Mouse (Mus musculus) embryonic facial prominence, embryonic 14.5 days (tissue): ENCODE results near the gene Bsn. TPM values are rescaled to one million over a fixed set of nuclear protein-coding genes. Genes with fewer than 3 reads are reported as not detected.

Experiments
- ATAC-seq: fragments of 200-750 bp; cut with Nextera tagmentation; 2 replicates; pipeline ENCODE4 v1.8.0; 2017; ENCODE audit warnings: low read depth, moderate number of reproducible peaks, moderate TSS enrichment
- DNase-seq: peaks from one replicate; pipeline ENCODE4 v3.0.0-alpha.2; 2015; ENCODE audit warnings: low spot score
- H3K27ac ChIP-seq: fragments of 300-500 bp; sonication (generic); replicated peaks from 2 replicates; pipeline ENCODE4 v1.5.1; 2014; ENCODE audit warnings: low read depth, mild to moderate bottlenecking, low read length, moderate library complexity
- H3K27me3 ChIP-seq: fragments of 300-500 bp; sonication (generic); replicated peaks from 2 replicates; pipeline ENCODE4 v1.6.1; 2014; ENCODE audit warnings: low read length; ENCODE audit not compliant: control insufficient read depth, insufficient read depth
- H3K36me3 ChIP-seq: fragments of 300-500 bp; sonication (generic); 2 replicates; pipeline ENCODE4 v1.6.1; 2014; ENCODE audit warnings: low read length, mixed read lengths; ENCODE audit not compliant: control insufficient read depth, insufficient read depth
- H3K4me1 ChIP-seq: fragments of 300-500 bp; sonication (generic); 2 replicates; pipeline ENCODE4 v1.6.1; 2014; ENCODE audit warnings: antibody characterized with exemption, low read length; ENCODE audit not compliant: control insufficient read depth, insufficient read depth
- H3K4me2 ChIP-seq: fragments of 300-500 bp; sonication (generic); 2 replicates; pipeline ENCODE4 v1.6.1; 2014; ENCODE audit warnings: low read depth, mild to moderate bottlenecking, low read length, moderate library complexity, mixed read lengths
- H3K4me3 ChIP-seq: fragments of 300-500 bp; sonication (generic); 2 replicates; pipeline ENCODE4 v1.5.1; 2014; ENCODE audit warnings: low read depth, mild to moderate bottlenecking, low read length
- H3K9ac ChIP-seq: fragments of 300-500 bp; sonication (generic); 2 replicates; pipeline ENCODE4 v1.6.1; 2014; ENCODE audit warnings: low read depth, mild to moderate bottlenecking, low read length, moderate library complexity, mixed read lengths
- H3K9me3 ChIP-seq: fragments of 300-500 bp; sonication (generic); 2 replicates; pipeline ENCODE4 v1.6.1; 2016; ENCODE audit warnings: low read length; ENCODE audit not compliant: control insufficient read depth
- whole genome bisulfite sequencing: fragments of 180-500 bp; shearing (Covaris S2); extraction: QIAGEN DNeasy Blood & Tissue Kit; methylation state at CpG from one replicate; pipeline ENCODE4 v1.1.7; 2014; 5-methylcytosine and 5-hydroxymethylcytosine counted together
- polyA plus RNA-seq: library from polyadenylated mRNA; unstranded; fragments of >200 nt; fragmentation: Nextera tagmentation; extraction: Ambion mirVana; gene quantifications from 2 replicates; pipeline ENCODE4 v1.2.1, GENCODE M21; 2014

The Bsn gene
- polyA plus RNA-seq, 1 experiment from 2014 or later = 1.1 TPM

DNA sequence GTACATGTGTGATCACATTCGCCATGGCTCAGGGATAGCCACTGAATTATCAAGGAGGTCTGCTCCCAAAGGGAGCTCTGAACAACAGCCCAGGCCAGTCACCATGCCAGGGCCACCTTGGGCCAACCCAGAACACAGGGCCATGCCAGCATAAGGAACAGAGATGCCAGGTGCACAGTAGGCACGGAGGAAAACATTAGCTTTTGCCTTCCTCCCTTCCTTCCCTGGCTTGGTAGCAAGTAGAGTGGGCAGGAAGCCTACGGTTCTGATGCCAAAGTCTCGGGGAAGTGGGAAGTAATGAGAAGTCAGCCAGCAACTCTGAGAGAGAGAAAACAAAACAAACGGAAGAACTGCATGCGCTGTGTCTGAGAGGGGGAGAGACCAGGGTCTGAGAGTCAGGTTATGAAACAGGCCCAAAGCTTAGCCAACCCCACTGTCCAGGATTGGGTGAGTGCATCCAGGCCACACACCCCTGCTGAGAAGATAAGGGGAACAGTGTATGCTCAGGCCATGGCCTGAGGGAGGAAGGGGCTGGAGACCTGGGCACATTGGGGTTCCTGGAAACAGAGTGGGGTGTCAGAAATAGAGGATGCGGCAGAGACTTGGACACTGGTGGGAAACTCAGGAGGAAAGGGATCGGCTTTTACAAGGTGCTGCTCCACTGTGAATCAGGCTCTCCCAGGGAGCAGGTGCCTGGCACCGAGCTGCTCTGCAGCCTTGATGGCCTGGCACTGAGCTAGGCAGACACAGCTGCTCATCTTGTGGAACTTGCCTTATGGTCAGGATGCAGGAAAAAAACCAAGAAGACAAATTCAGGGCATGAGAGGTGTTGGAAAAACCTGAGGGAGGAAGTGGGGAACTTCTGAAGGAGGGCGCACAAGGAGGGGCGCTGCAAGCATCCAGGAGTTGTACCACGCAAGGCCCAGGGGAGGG lies 36.4 kb downstream of the Bsn start:
- WGBS = 82% methylated on average over 12 of the region's 12 CpGs
- no peaks in the 10 kb centered on the region for H3K27me3 ChIP-seq
- 0 out of 2 replicates have a peak, but pooled peaks cover 4% of the 10 kb centered on the region for H3K9me3 ChIP-seq
- DNase-seq (no peak), ATAC-seq (no peak)
- H3K27ac ChIP-seq = no peak overlapping the region
- no peak overlapping the region for H3K4me2 ChIP-seq
- no peak overlapping the region for H3K9ac ChIP-seq
- H3K4me1 ChIP-seq = no peaks in the 10 kb centered on the region
- no peaks in the 10 kb centered on the region for H3K36me3 ChIP-seq
- H3K4me3 ChIP-seq = no peak overlapping the region

DNA sequence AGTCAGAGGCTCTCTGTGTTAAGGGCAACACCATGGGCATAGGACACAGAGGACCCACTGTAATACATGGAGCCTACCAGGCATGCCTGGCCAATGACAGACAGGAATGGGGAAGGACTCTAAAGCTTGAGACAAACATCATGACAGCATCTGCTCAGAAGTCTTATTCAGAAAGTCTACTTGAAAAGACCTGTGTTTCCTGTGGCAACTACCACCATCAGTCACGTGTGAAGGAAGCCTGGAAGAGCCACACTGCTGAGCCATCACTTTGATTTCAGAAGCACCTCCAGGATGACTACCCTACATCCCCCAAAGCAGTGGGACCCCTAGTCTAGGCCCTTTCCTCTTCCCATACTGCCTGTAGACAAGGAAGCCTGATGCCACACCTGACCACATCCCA lies 39.7 kb downstream of the Bsn start:
- H3K9me3 ChIP-seq = 0 out of 2 replicates have a peak, but pooled peaks cover 4% of the 10 kb centered on the region
- no peak overlapping the region for H3K4me3 ChIP-seq
- no peak for DNase-seq
- no peak for ATAC-seq
- WGBS = 63% methylated on average over 1 of the region's 1 CpGs
- no peak overlapping the region for H3K27ac ChIP-seq
- no peak overlapping the region for H3K4me2 ChIP-seq
- no peaks in the 10 kb centered on the region for H3K27me3 ChIP-seq
- no peaks in the 10 kb centered on the region for H3K4me1 ChIP-seq
- H3K9ac ChIP-seq = no peak overlapping the region
- H3K36me3 ChIP-seq = no peaks in the 10 kb centered on the region

DNA sequence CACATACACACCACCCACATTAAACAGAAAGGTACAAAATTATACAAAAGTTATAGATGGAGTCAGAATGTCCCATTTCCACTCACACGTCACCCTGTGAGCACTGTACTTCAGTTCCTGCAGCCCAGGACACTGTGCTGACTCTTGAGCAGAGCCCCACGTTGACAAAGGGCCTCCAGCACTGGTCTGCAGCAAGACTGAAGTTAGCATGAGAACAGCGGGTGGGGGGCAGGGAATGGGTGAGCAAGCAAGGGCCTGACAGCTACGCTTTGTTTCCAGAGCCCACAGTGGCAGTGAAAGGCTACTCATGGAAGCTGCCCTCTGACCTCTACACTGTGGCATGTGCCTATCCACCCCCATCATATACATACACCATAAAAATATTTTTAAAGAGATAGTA lies 40.4 kb downstream of the Bsn start:
- no peak overlapping the region for H3K27ac ChIP-seq
- no peaks in the 10 kb centered on the region for H3K4me1 ChIP-seq
- no peak for ATAC-seq
- H3K4me3 ChIP-seq = no peak overlapping the region
- 0 out of 2 replicates have a peak, but pooled peaks cover 4% of the 10 kb centered on the region for H3K9me3 ChIP-seq
- 29% methylated on average over 4 of the region's 4 CpGs for WGBS
- no peaks in the 10 kb centered on the region for H3K27me3 ChIP-seq
- DNase-seq = no peak
- H3K36me3 ChIP-seq = no peaks in the 10 kb centered on the region
- H3K9ac ChIP-seq = no peak overlapping the region
- H3K4me2 ChIP-seq = no peak overlapping the region

GRCm38 (mm10) chr9:108147606-108148005 lies 42.6 kb downstream of the Bsn start:
- H3K9ac ChIP-seq = no peak overlapping the region
- 70% methylated on average over 5 of the region's 5 CpGs for WGBS
- no peak for ATAC-seq

DNA sequence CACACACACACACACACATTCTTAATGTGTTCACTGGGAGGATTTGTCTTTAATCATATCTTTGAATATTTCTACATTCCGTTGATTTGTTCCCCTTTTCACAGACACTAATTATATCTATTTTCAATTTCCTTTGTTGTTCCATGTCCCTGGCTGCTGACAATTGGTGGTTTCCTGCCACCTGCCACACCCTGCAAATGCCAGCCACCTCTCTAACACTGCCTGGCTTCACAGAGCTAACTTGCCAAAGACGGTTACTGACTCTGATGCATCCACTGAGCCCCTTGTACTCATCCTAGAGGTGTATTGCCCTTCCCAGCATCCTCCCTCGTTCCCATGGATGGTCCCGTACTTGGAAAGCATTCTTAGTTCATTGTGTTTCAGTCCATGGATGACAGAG lies 43.7 kb downstream of the Bsn start:
- H3K4me1 ChIP-seq = no peaks in the 10 kb centered on the region

More at GRCm38 (mm10) chr9:108147606-108148005, 42.6 kb downstream of the Bsn start:
- no peak overlapping the region for H3K4me3 ChIP-seq
- H3K4me1 ChIP-seq = no peaks in the 10 kb centered on the region
- no peaks in the 10 kb centered on the region for H3K27me3 ChIP-seq
- no peak overlapping the region for H3K27ac ChIP-seq
- H3K9me3 ChIP-seq = 0 out of 2 replicates have a peak, but pooled peaks cover 4% of the 10 kb centered on the region
- no peaks in the 10 kb centered on the region for H3K36me3 ChIP-seq
- no peak overlapping the region for H3K4me2 ChIP-seq
- no peak for DNase-seq

GRCm38 (mm10) chr9:108145740-108146139 lies 44.4 kb downstream of the Bsn start:
- Histone ChIP-seq H3K27ac (no peak overlapping the region), H3K4me3 (no peak overlapping the region), H3K4me1 (no peaks in the 10 kb centered on the region), H3K27me3 (no peaks in the 10 kb centered on the region), H3K9ac (no peak overlapping the region), H3K9me3 (no peaks in the 10 kb centered on the region), H3K4me2 (no peak overlapping the region), H3K36me3 (no peaks in the 10 kb centered on the region)
- DNase-seq = no peak
- 63% methylated on average over 6 of the region's 6 CpGs for WGBS
- no peak for ATAC-seq

More for the DNA sequence above, 43.7 kb downstream of the Bsn start:
- H3K9me3 ChIP-seq = 0 out of 2 replicates have a peak, but pooled peaks cover 1% of the 10 kb centered on the region
- H3K36me3 ChIP-seq = no peaks in the 10 kb centered on the region
- no peak overlapping the region for H3K4me3 ChIP-seq
- no peak overlapping the region for H3K9ac ChIP-seq
- DNase-seq = no peak
- H3K27me3 ChIP-seq = no peaks in the 10 kb centered on the region
- no peak overlapping the region for H3K27ac ChIP-seq
- no peak for ATAC-seq
- no peak overlapping the region for H3K4me2 ChIP-seq
- 70% methylated on average over 4 of the region's 4 CpGs for WGBS

GRCm38 (mm10) chr9:108144371-108145270 lies 45.6 kb downstream of the Bsn start:
- no peak for ATAC-seq
- Histone ChIP-seq H3K4me1 (no peaks in the 10 kb centered on the region), H3K27me3 (no peaks in the 10 kb centered on the region), H3K27ac (no peak overlapping the region), H3K9me3 (no peaks in the 10 kb centered on the region), H3K4me3 (no peak overlapping the region), H3K36me3 (no peaks in the 10 kb centered on the region), H3K4me2 (no peak overlapping the region), H3K9ac (no peak overlapping the region)
- DNase-seq = peak; percentile 19
- WGBS = 77% methylated on average over 17 of the region's 17 CpGs

DNA sequence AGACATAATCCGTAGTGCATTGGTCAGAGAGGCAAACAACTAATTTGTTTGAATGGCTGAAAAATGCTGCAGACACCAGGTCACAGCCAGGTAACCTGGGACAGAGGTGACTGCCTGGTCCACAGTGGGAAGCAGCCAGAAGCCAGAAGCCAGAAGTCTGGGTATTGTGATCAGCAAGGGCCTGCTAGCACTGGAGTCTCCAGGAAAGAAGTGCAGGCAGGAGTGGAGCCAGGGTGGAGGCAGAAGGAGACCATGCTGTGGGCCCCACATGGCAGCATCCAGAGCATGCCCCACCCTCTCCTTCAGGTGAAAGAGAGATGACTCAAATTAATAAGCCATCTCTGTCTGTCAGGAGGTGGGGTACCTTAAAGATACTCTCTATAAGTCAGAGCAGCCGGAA lies 46.7 kb downstream of the Bsn start:
- ATAC-seq (no peak), DNase-seq (no peak)
- H3K27me3 ChIP-seq = no peaks in the 10 kb centered on the region
- H3K4me3 ChIP-seq = no peak overlapping the region
- H3K27ac ChIP-seq = no peak overlapping the region
- H3K4me2 ChIP-seq = no peak overlapping the region
- H3K9ac ChIP-seq = no peak overlapping the region
- H3K4me1 ChIP-seq = no peaks in the 10 kb centered on the region
- no peaks in the 10 kb centered on the region for H3K36me3 ChIP-seq
- 94% methylated on average over 2 of the region's 2 CpGs for WGBS
- no peaks in the 10 kb centered on the region for H3K9me3 ChIP-seq
